Mouse (Mus musculus): Measurements from ENCODE around the gene Capn7.

DNA sequence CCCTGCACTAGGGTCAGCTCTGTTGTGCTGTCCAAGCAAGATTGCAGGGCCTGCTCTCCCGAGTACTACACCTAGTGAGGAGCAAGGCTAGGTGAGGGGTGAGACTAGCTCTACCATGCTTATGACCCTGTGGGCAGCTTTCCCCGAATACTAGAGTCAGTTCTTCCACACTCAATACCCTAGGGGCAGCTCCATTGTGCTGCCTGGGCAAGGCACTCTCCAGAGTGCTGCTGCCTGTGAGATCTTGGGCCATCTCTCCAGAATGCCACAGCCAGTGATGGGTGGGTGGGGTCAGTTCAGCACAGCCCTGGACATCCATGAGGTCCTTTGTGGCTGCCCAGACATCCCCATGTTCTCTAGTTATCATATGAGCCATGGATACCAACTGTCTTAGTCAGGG lies 6.7 kb upstream of the Capn7 start:
- TF ChIP-seq CTCF (IDR thresholded peaks at IDR 0.05; ENCODE audit: low read depth, low read length) (no peak), POLR2A (IDR thresholded peaks at IDR 0.05; ENCODE audit: borderline replicate concordance, low read depth, low read length) (no peak)

Measured in bone marrow macrophage, adult 2 months (primary cell).